Mouse (Mus musculus): ENCODE measurements around the gene Swsap1.

GRCm38 (mm10) chr9:21944267-21944666, 11.3 kb upstream of the Swsap1 start:
- TF ChIP-seq POLR2A (IDR thresholded peaks at IDR 0.05; ENCODE audit: borderline replicate concordance, insufficient read depth, low read length) (no peak), CTCF (IDR thresholded peaks at IDR 0.05; ENCODE audit: borderline replicate concordance, insufficient read depth, low read depth, low read length) (no peak)

Measured in cerebellum, adult 2 months (tissue).